Mouse (Mus musculus): ENCODE measurements around the gene Qrsl1. TPM values are rescaled to one million over a fixed set of nuclear protein-coding genes. Genes with fewer than 3 reads are reported as not detected.
"Not testable (repeated sequence)": the region's sequence is repeated elsewhere in the genome, so short reads cannot be mapped to it uniquely, and the experiment has no call there.

Qrsl1 gene
- polyA plus RNA-seq (2011; ENCODE audit: insufficient read length, low read depth, missing spikeins) = 8.9 and 11.6 TPM in 2 replicates

DNA sequence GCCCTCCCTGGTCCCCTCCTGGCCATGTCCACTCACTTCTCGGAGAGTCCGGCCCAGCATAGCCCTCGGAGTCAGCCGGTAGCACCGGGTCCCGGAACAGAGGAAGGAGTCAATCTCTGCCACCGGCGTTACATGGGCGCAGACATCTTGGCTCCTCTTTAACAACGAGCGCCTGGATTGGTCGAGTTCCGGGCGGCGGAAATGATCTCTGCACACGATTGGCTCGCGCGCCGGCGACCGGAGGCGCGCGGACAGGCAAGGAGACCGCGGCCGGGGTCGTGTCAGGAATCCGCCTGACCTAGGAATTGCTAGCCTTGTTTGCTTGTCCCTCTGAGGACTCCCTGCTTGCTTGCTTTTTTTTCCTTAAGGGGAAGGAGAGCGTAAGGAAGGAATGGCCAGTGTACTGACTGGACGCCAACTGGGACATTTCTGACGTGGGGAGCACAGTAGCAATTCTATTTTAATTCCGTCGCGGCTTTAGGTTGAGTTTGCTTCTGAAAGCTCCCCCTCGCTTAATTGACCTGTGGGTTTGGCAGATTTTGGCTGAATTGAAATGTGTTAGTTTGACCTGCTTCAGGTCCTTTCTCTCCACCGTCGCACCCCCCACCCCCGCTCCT lies at the start of gene Qrsl1, which contains the start of gene Rtn4ip1:
Gene Qrsl1, minus strand, starts transcription at position 168 of the 617 bp plus-strand sequence.
Gene Rtn4ip1, plus strand, starts transcription at position 230 of the 617 bp plus-strand sequence.
- peak within 1 kb of the TSS; percentile 68; the same call in 1 of the 2 replicates for H3K27ac ChIP-seq (ENCODE audit: insufficient read depth, low read length)
- H3K4me1 ChIP-seq (ENCODE audit: control insufficient read depth, insufficient read depth, low read length) = no peaks in the 10 kb centered on the region; the same call in 1 of the 2 replicates
- TF ChIP-seq CTCF (IDR thresholded peaks at IDR 0.05; ENCODE audit: borderline replicate concordance, insufficient read depth, low read length) = no peak
- TF ChIP-seq POLR2A (IDR thresholded peaks at IDR 0.05; ENCODE audit: low read depth, low read length) = peak; percentile 52; the same call in 1 of the 2 replicates
- H3K4me3 ChIP-seq (ENCODE audit: insufficient read depth, low read length) = peak within 1 kb of the TSS; percentile 91

DNA sequence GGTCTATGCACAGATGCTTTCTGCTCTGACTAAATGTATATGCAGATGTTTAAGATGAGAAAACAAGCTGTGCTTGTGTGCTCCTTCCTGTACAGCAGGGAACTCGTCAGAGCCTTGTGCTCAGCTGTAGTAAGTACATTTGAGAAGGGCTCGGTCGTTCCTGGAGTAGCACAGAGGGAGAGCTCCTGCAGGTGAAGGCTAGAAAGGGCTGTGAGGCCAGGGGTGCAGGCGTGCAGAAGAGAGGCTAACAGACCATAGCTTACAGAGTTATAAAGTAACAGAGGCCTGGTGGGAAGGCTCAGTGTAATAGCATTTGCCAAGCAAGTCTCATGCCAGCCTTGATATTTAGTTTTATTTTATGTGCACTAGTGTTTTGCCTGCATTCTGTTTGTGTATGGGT lies 43.9 kb upstream of the Qrsl1 start:
- TF ChIP-seq POLR2A (IDR thresholded peaks at IDR 0.05; ENCODE audit: low read depth, low read length) (no peak), CTCF (IDR thresholded peaks at IDR 0.05; ENCODE audit: borderline replicate concordance, insufficient read depth, low read length) (no peak)
- Histone ChIP-seq H3K27ac (ENCODE audit: insufficient read depth, low read length) (no peak overlapping the region), H3K4me1 (ENCODE audit: control insufficient read depth, insufficient read depth, low read length) (peaks cover 3% of the 10 kb centered on the region; the same call in 1 of the 2 replicates), H3K4me3 (ENCODE audit: insufficient read depth, low read length) (no peak overlapping the region)

DNA sequence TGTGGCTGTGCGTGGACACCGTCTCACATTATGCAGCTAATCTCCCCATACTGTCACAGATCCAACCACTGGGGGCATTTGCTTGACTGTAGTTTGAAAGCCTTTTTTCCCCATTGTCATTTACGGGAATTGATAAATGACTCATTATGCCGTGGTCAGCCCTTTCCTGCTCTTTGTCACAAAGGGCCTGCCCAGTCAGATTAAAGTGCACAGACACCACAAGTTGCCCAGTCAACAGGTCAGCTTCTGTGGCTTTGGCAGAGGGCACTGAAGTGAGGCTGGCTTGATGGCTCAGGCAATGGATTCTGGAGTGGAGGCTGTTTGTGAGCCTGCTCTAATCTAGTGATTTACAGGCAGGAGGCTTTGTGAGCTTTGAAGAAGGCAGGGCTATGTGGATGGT lies 42.2 kb upstream of the Qrsl1 start:
- H3K4me3 ChIP-seq (ENCODE audit: insufficient read depth, low read length) = no peak overlapping the region
- no peak overlapping the region for H3K27ac ChIP-seq (ENCODE audit: insufficient read depth, low read length)
- peaks cover 3% of the 10 kb centered on the region; the same call in 1 of the 2 replicates for H3K4me1 ChIP-seq (ENCODE audit: control insufficient read depth, insufficient read depth, low read length)
- no peak for TF ChIP-seq CTCF (IDR thresholded peaks at IDR 0.05; ENCODE audit: borderline replicate concordance, insufficient read depth, low read length)
- no peak for TF ChIP-seq POLR2A (IDR thresholded peaks at IDR 0.05; ENCODE audit: low read depth, low read length)

DNA sequence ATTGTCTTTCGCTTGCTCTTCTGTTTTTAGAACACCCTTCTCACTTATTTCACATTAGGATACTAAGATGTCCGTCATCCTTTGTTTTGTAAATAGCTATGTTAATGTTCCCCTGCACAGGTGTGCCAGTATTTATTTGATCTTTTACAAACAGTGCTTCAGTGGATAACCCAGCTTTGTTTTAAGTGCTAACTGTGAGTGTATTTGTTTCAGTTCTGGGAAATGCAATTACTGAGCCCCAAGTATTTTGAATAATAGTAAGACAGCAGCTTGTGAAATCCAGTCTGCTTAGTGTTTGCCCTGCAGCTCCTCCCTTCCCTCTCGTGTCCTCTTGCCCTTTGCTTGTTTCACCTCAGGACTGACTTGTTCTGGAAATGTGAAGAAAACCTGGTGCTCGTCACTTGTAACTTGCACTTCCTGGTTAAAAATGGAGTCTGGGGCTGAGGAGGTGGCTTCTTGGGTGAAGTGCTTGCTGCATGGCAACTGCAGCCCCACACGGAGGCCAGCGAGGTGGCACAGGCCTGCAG lies 37.7 kb upstream of the Qrsl1 start:
- Histone ChIP-seq H3K4me3 (ENCODE audit: insufficient read depth, low read length) (no peak overlapping the region), H3K27ac (ENCODE audit: insufficient read depth, low read length) (no peak overlapping the region), H3K4me1 (ENCODE audit: control insufficient read depth, insufficient read depth, low read length) (peaks cover 2% of the 10 kb centered on the region; the same call in 1 of the 2 replicates)
- TF ChIP-seq CTCF (IDR thresholded peaks at IDR 0.05; ENCODE audit: borderline replicate concordance, insufficient read depth, low read length) = no peak
- no peak for TF ChIP-seq POLR2A (IDR thresholded peaks at IDR 0.05; ENCODE audit: low read depth, low read length)

DNA sequence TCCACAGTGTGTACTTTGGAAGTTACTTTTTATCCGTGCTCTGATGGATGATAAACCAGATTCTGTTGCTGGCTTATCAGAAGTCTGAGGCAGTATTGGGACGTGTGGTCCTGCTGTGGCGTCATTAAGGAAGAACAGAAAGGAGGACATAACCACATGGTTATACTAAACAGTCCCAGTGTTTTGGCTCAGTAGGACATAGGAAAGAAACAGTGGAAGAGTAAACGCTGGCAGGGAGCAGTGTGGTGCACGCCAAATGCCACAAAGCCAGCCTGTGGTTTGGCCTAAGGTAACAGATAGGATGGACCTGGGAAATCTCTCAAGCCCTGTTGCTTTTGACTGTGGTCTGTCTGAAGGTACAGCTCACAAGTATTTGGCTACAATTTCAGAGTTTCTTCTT lies 27.1 kb upstream of the Qrsl1 start:
- TF ChIP-seq CTCF (IDR thresholded peaks at IDR 0.05; ENCODE audit: borderline replicate concordance, insufficient read depth, low read length) (no peak), POLR2A (IDR thresholded peaks at IDR 0.05; ENCODE audit: low read depth, low read length) (no peak)
- H3K4me3 ChIP-seq (ENCODE audit: insufficient read depth, low read length) = no peak overlapping the region
- H3K27ac ChIP-seq (ENCODE audit: insufficient read depth, low read length) = no peak overlapping the region
- no peaks in the 10 kb centered on the region for H3K4me1 ChIP-seq (ENCODE audit: control insufficient read depth, insufficient read depth, low read length)

DNA sequence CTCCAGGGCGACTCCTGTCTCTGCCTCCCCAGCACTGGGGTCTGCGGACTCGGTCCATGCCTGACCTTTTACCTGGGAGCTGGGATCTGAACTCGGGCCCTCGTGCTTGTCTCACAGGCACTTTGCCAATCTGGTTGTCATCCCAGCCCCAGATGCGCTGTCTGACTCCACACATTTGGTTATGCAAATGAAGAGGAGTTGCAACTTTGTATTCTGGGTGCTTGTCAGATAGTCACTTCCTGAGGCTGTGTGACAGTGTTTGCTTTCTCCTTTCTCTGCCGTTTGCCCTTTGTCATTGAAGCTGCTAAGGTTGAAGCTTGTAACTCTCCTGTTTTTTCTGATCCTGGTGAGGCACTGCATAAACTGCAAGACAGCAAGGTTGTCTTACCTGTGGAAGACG lies 26.2 kb upstream of the Qrsl1 start:
- TF ChIP-seq POLR2A (IDR thresholded peaks at IDR 0.05; ENCODE audit: low read depth, low read length) (no peak), CTCF (IDR thresholded peaks at IDR 0.05; ENCODE audit: borderline replicate concordance, insufficient read depth, low read length) (no peak)
- no peaks in the 10 kb centered on the region for H3K4me1 ChIP-seq (ENCODE audit: control insufficient read depth, insufficient read depth, low read length)
- no peak overlapping the region for H3K27ac ChIP-seq (ENCODE audit: insufficient read depth, low read length)
- no peak overlapping the region for H3K4me3 ChIP-seq (ENCODE audit: insufficient read depth, low read length)

DNA sequence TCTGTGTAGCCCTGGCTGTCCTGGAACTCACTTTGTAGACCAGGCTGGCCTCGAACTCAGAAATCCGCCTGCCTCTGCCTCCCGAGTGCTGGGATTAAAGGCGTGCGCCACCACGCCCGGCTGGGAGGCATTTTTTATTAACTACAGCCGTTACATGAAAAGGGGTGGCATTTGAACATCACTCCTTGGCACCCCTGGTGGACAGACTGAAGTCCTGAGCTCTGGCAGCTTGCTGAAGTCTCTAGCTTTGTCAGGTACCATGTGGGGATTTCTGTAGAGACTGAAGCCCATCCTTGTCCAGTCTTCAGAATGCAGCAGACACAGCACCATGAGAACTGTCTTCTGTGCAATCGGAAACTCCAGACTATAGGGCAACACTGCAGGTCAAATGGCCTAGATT lies 24.2 kb upstream of the Qrsl1 start:
- not testable (repeated sequence) for H3K4me1 ChIP-seq (ENCODE audit: control insufficient read depth, insufficient read depth, low read length); H3K27ac ChIP-seq (ENCODE audit: insufficient read depth, low read length); H3K4me3 ChIP-seq (ENCODE audit: insufficient read depth, low read length)

DNA sequence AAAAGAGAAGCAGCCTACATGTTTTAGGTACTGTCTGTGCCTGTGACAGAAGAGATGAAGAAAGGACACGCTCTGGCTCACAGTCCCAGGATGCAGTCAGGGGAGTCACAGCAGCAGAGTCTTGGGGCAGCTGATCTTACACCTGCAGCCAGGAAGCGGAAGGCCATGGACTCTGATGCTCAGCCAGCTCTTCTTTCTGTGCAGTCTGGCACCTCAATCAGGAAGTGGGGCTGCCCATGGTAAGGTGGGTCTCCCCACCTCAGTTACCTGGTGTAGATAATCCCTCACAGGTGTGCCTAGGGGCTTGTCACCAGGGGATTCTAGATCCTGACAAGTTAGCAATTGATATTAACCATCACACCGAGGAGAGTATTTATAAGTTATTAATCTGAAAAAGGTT lies 21.6 kb upstream of the Qrsl1 start:
- Histone ChIP-seq H3K27ac (ENCODE audit: insufficient read depth, low read length) (no peak overlapping the region), H3K4me3 (ENCODE audit: insufficient read depth, low read length) (no peak overlapping the region), H3K4me1 (ENCODE audit: control insufficient read depth, insufficient read depth, low read length) (no peaks in the 10 kb centered on the region)
- TF ChIP-seq CTCF (IDR thresholded peaks at IDR 0.05; ENCODE audit: borderline replicate concordance, insufficient read depth, low read length) (no peak), POLR2A (IDR thresholded peaks at IDR 0.05; ENCODE audit: low read depth, low read length) (no peak)

DNA sequence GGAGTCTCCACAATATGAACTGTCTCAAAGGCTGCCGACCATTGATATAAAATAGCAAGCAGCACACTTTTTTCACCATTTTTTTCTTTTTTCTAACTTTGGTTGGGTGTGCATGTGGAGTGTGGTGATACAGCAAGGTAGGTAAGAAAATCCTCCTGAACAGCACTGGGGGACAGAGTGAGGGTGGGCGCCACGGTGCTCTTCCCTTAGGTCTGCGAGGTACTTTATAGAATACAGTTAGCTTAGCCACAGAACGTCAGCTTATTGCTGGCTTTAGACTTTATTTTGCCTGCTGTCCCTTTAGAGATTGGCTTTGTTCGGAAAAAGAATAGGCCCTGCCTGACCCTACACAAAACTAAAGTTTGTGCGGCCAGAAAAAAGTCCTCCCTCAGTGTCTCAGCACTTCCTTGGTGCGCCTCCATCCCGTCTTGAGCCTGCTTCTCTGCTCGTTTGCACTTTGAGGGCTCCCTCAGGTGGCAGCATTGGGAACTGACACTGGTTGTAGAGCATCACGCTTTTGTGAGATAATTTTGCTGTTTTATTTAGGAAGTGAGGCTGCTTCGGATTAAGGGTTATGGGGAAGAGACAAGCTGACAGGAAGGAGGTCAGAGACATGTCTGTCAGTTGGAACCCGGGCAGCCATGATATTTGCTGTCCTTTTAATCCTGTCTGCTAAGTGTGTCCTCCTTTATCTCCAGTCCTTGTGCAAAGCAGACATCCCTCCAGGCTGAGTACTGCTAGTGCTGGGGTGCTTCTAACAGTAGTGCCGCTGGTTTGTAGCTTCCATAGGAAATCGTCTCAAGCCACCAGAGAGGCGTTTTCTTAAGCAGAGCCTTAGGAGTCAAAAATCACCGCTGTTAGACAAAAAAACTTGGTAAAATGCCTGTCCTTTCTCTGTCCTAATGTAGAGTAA lies 17.4 kb upstream of the Qrsl1 start:
- H3K27ac ChIP-seq (ENCODE audit: insufficient read depth, low read length) = no peak overlapping the region
- H3K4me3 ChIP-seq (ENCODE audit: insufficient read depth, low read length) = no peak overlapping the region
- TF ChIP-seq CTCF (IDR thresholded peaks at IDR 0.05; ENCODE audit: borderline replicate concordance, insufficient read depth, low read length) = peak; percentile 88; the same call in 1 of the 2 replicates
- no peak for TF ChIP-seq POLR2A (IDR thresholded peaks at IDR 0.05; ENCODE audit: low read depth, low read length)
- peaks cover 7% of the 10 kb centered on the region for H3K4me1 ChIP-seq (ENCODE audit: control insufficient read depth, insufficient read depth, low read length)
